Mouse (Mus musculus) ES-E14 (cell line): ENCODE data around the gene Ptgr2. TPM values are rescaled to one million over a fixed set of nuclear protein-coding genes. Genes with fewer than 3 reads are reported as not detected.

ENCODE experiments used
- DNase-seq: peaks from one replicate; pipeline ENCODE4 v3.0.0-alpha.2; 2013; ENCODE audit warnings: low read depth, low spot score
- H3K27ac ChIP-seq: 2 replicates; pipeline ENCODE4 v1.5.1; 2012; ENCODE audit warnings: low read depth, mild to moderate bottlenecking, low read length, moderate library complexity, mixed read lengths; ENCODE audit not compliant: poor library complexity, insufficient read depth, severe bottlenecking
- H3K36me3 ChIP-seq: 2 replicates; pipeline ENCODE4 v1.6.1; 2012; ENCODE audit warnings: mild to moderate bottlenecking, low read length, moderate library complexity, mixed read lengths; ENCODE audit not compliant: control insufficient read depth, poor library complexity, insufficient read depth, severe bottlenecking
- H3K4me1 ChIP-seq, 2 experiments: fragments of 150-350 bp in 1 of 2; sonication (generic) in 1 of 2; 2 replicates each; pipeline ENCODE4 v1.6.1; 2012; ENCODE audit warnings: low read length in 2 of 2, mild to moderate bottlenecking in 1 of 2, mixed read lengths in 1 of 2; ENCODE audit not compliant: control insufficient read depth in 2 of 2, insufficient read depth in 2 of 2, poor library complexity in 1 of 2
- H3K4me3 ChIP-seq, 2 experiments: fragments of 150-350 bp in 1 of 2; sonication (generic) in 1 of 2; 2 replicates each; pipeline ENCODE4 v1.5.1; 2012; ENCODE audit warnings: low read length in 2 of 2, low read depth in 1 of 2, mild to moderate bottlenecking in 1 of 2, mixed read lengths in 1 of 2; ENCODE audit not compliant: insufficient read depth in 1 of 2, poor library complexity in 1 of 2, severe bottlenecking in 1 of 2
- H3K9ac ChIP-seq: 2 replicates; pipeline ENCODE4 v1.6.1; 2012; ENCODE audit warnings: low read depth, mild to moderate bottlenecking, low read length, mixed read lengths; ENCODE audit not compliant: poor library complexity, insufficient read depth, severe bottlenecking
- H3K9me3 ChIP-seq: fragments of 150-350 bp; sonication (generic); 2 replicates; pipeline ENCODE4 v1.6.1; 2012; ENCODE audit warnings: low read depth, mild to moderate bottlenecking, low read length; ENCODE audit not compliant: control insufficient read depth, insufficient read depth
- CHD2 ChIP-seq: IDR thresholded peaks from 2 replicates; pipeline ENCODE4 v1.6.1; 2014; ENCODE audit warnings: mild to moderate bottlenecking, low read depth, low read length, inconsistent platforms
- HCFC1 ChIP-seq: IDR thresholded peaks from 2 replicates; pipeline ENCODE4 v1.6.1; 2012; ENCODE audit warnings: low read length, inconsistent platforms, borderline replicate concordance; ENCODE audit not compliant: insufficient read depth
- MAFK ChIP-seq: IDR thresholded peaks from 2 replicates; pipeline ENCODE4 v1.6.1; 2014; ENCODE audit warnings: mild to moderate bottlenecking, low read depth, low read length, inconsistent platforms; ENCODE audit not compliant: insufficient read depth
- ZC3H11A ChIP-seq: IDR thresholded peaks from 2 replicates; pipeline ENCODE4 v1.6.1; 2012; ENCODE audit warnings: low read depth, mild to moderate bottlenecking, inconsistent platforms, low read length, borderline replicate concordance
- ZNF384 ChIP-seq: IDR thresholded peaks from 2 replicates; pipeline ENCODE4 v1.6.1; 2012; ENCODE audit warnings: low read depth, low read length, inconsistent platforms
- in situ Hi-C, 2 experiments: fragments of 600-800 bp; cut with MboI; formaldehyde crosslinking; loops; one replicate each; pipeline ENCODE4 v1.15.1; 2025; ENCODE audit warnings: low sequenced_read_pairs in 2 of 2, inconsistent platforms in 1 of 2; ENCODE audit not compliant: unreplicated experiment in 2 of 2
- total RNA-seq: library from RNA; depleted of rRNA; stranded (reverse); fragments of 300-350 nt; gene quantifications from 2 replicates; pipeline ENCODE4 v1.2.3, GENCODE M21; 2012

Ptgr2 gene
- total RNA-seq, 1 experiment = 16.7 TPM

GRCm38 (mm10) chr12:84276288-84276687, 8.7 kb upstream of the Ptgr2 start:
- Histone ChIP-seq H3K9me3 (no peaks in the 10 kb centered on the region), H3K9ac (no peak overlapping the region), H3K4me3 (no peak overlapping the region), H3K36me3 (no peaks in the 10 kb centered on the region), H3K27ac (no peak overlapping the region), H3K4me1 (peaks cover 0 to 2% of the 10 kb centered on the region in 2 experiments; a peak in 1 of 4 replicates)
- in situ Hi-C loops = no loop called here
- no peak for TF ChIP-seq HCFC1
- DNase-seq = no peak

- H3K27ac ChIP-seq = no peak overlapping the region
- H3K9me3 ChIP-seq = no peaks in the 10 kb centered on the region
- in situ Hi-C loops = no loop called here
- H3K36me3 ChIP-seq = no peaks in the 10 kb centered on the region
- no peak for DNase-seq
- H3K4me3 ChIP-seq = no peak overlapping the region
- H3K4me1 ChIP-seq = peaks cover 0 to 2% of the 10 kb centered on the region in 2 experiments; a peak in 1 of 4 replicates
- no peak for TF ChIP-seq ZC3H11A
- TF ChIP-seq ZNF384 = no peak
- no peak for TF ChIP-seq MAFK
- TF ChIP-seq HCFC1 = no peak
- TF ChIP-seq CHD2 = no peak
- H3K9ac ChIP-seq = no peak overlapping the region
Observed at GRCm38 (mm10) chr12:84276799-84277198, 8.2 kb upstream of the Ptgr2 start.

- Histone ChIP-seq H3K4me1 (peaks cover 0 to 2% of the 10 kb centered on the region in 2 experiments; a peak in 1 of 4 replicates), H3K9ac (no peak overlapping the region), H3K27ac (no peak overlapping the region), H3K36me3 (no peaks in the 10 kb centered on the region), H3K4me3 (no peak overlapping the region), H3K9me3 (no peaks in the 10 kb centered on the region)
- no peak for DNase-seq
- TF ChIP-seq MAFK (no peak), CHD2 (no peak), ZC3H11A (no peak), ZNF384 (no peak), HCFC1 (no peak)
- in situ Hi-C loops = no loop called here
Observed at GRCm38 (mm10) chr12:84277832-84278231, 7.2 kb upstream of the Ptgr2 start.

GRCm38 (mm10) chr12:84278901-84279300, 6.1 kb upstream of the Ptgr2 start:
- no peaks in the 10 kb centered on the region for H3K9me3 ChIP-seq
- H3K27ac ChIP-seq = no peak overlapping the region
- H3K9ac ChIP-seq = no peak overlapping the region
- no peaks in the 10 kb centered on the region for H3K36me3 ChIP-seq
- no peak for DNase-seq
- in situ Hi-C loops = no loop called here
- TF ChIP-seq ZNF384 = no peak
- H3K4me1 ChIP-seq = peaks cover 0 to 2% of the 10 kb centered on the region in 2 experiments; a peak in 1 of 4 replicates
- no peak overlapping the region for H3K4me3 ChIP-seq

- Histone ChIP-seq H3K4me1 (no peaks in the 10 kb centered on the region), H3K27ac (no peak overlapping the region), H3K36me3 (no peaks in the 10 kb centered on the region), H3K9ac (peak overlapping the region; percentile 81), H3K9me3 (no peaks in the 10 kb centered on the region), H3K4me3 (peak overlapping the region in 1 of 2 experiments; percentile 75; a peak in 2 of 4 replicates)
- no peak for TF ChIP-seq ZC3H11A
- TF ChIP-seq MAFK = no peak
- no peak for TF ChIP-seq CHD2
- TF ChIP-seq ZNF384 = no peak
- no peak for TF ChIP-seq HCFC1
- in situ Hi-C loops = no loop called here
- no peak for DNase-seq
Observed at GRCm38 (mm10) chr12:84284391-84284790, 641 bp upstream of the Ptgr2 start.
